Mouse (Mus musculus): ENCODE measurements around the gene Fbxo34. TPM values are rescaled to one million over a fixed set of nuclear protein-coding genes. Genes with fewer than 3 reads are reported as not detected.

Fbxo34 gene
- polyA plus RNA-seq, 1 experiment from 2014 or later: 21.4 TPM

GRCm38 (mm10) chr14:47544286-47544685 is 94.1 kb downstream of the Fbxo34 start:
- Histone ChIP-seq H3K27ac (ENCODE audit: low read length) (no peak overlapping the region), H3K9ac (replicated peaks; ENCODE audit: low read depth, low read length) (no peak overlapping the region)

GRCm38 (mm10) chr14:47544877-47545276 is 94.7 kb downstream of the Fbxo34 start:
- Histone ChIP-seq H3K4me1 (ENCODE audit: control insufficient read depth, insufficient read depth, low read length) (no peaks in the 10 kb centered on the region), H3K9ac (replicated peaks; ENCODE audit: low read depth, low read length) (no peak overlapping the region), H3K27ac (ENCODE audit: low read length) (no peak overlapping the region), H3K27me3 (ENCODE audit: control insufficient read depth, insufficient read depth, low read length) (no peaks in the 10 kb centered on the region), H3K36me3 (ENCODE audit: control insufficient read depth, insufficient read depth, low read length) (peaks cover 39% of the 10 kb centered on the region), H3K9me3 (ENCODE audit: control insufficient read depth, low read depth, low read length) (no peaks in the 10 kb centered on the region), H3K4me2 (replicated peaks; ENCODE audit: low read depth, low read length) (no peak overlapping the region), H3K4me3 (ENCODE audit: low read depth, low read length) (no peak overlapping the region)
- 91% methylated on average over 4 of the region's 4 CpGs for WGBS
- ATAC-seq (ENCODE audit: insufficient number of reproducible peaks, insufficient read depth, low FRiP score, low read depth): no peak

More at GRCm38 (mm10) chr14:47544286-47544685, 94.1 kb downstream of the Fbxo34 start:
- H3K4me3 ChIP-seq (ENCODE audit: low read depth, low read length): no peak overlapping the region
- ATAC-seq (ENCODE audit: insufficient number of reproducible peaks, insufficient read depth, low FRiP score, low read depth): no peak
- no peaks in the 10 kb centered on the region for H3K4me1 ChIP-seq (ENCODE audit: control insufficient read depth, insufficient read depth, low read length)
- WGBS: 88% methylated on average over 5 of the region's 5 CpGs
- H3K36me3 ChIP-seq (ENCODE audit: control insufficient read depth, insufficient read depth, low read length): peaks cover 38% of the 10 kb centered on the region
- H3K27me3 ChIP-seq (ENCODE audit: control insufficient read depth, insufficient read depth, low read length): no peaks in the 10 kb centered on the region
- no peaks in the 10 kb centered on the region for H3K9me3 ChIP-seq (ENCODE audit: control insufficient read depth, low read depth, low read length)
- H3K4me2 ChIP-seq (replicated peaks; ENCODE audit: low read depth, low read length): no peak overlapping the region

- Histone ChIP-seq H3K9me3 (ENCODE audit: control insufficient read depth, low read depth, low read length) (no peaks in the 10 kb centered on the region), H3K4me3 (ENCODE audit: low read depth, low read length) (no peak overlapping the region), H3K36me3 (ENCODE audit: control insufficient read depth, insufficient read depth, low read length) (peaks cover 18% of the 10 kb centered on the region), H3K27ac (ENCODE audit: low read length) (no peak overlapping the region), H3K4me1 (ENCODE audit: control insufficient read depth, insufficient read depth, low read length) (no peaks in the 10 kb centered on the region), H3K9ac (replicated peaks; ENCODE audit: low read depth, low read length) (no peak overlapping the region), H3K4me2 (replicated peaks; ENCODE audit: low read depth, low read length) (no peak overlapping the region), H3K27me3 (ENCODE audit: control insufficient read depth, insufficient read depth, low read length) (no peaks in the 10 kb centered on the region)
- no peak for ATAC-seq (ENCODE audit: insufficient number of reproducible peaks, insufficient read depth, low FRiP score, low read depth)
- WGBS: 89% methylated on average over 6 of the region's 6 CpGs
Measured at GRCm38 (mm10) chr14:47551668-47552067, 101.4 kb downstream of the Fbxo34 start.

- no peak overlapping the region for H3K4me2 ChIP-seq (replicated peaks; ENCODE audit: low read depth, low read length)
- no peaks in the 10 kb centered on the region for H3K27me3 ChIP-seq (ENCODE audit: control insufficient read depth, insufficient read depth, low read length)
- H3K4me1 ChIP-seq (ENCODE audit: control insufficient read depth, insufficient read depth, low read length): no peaks in the 10 kb centered on the region
- no peak for ATAC-seq (ENCODE audit: insufficient number of reproducible peaks, insufficient read depth, low FRiP score, low read depth)
- H3K27ac ChIP-seq (ENCODE audit: low read length): no peak overlapping the region
- WGBS: 93% methylated on average over 2 of the region's 2 CpGs
- no peak overlapping the region for H3K9ac ChIP-seq (replicated peaks; ENCODE audit: low read depth, low read length)
- H3K4me3 ChIP-seq (ENCODE audit: low read depth, low read length): no peak overlapping the region
- no peaks in the 10 kb centered on the region for H3K9me3 ChIP-seq (ENCODE audit: control insufficient read depth, low read depth, low read length)
- peaks cover 12% of the 10 kb centered on the region for H3K36me3 ChIP-seq (ENCODE audit: control insufficient read depth, insufficient read depth, low read length)
Measured at GRCm38 (mm10) chr14:47553380-47553779, 103.2 kb downstream of the Fbxo34 start.

- no peak for ATAC-seq (ENCODE audit: insufficient number of reproducible peaks, insufficient read depth, low FRiP score, low read depth)
- WGBS: 88% methylated on average over 3 of the region's 4 CpGs
- Histone ChIP-seq H3K9me3 (ENCODE audit: control insufficient read depth, low read depth, low read length) (no peaks in the 10 kb centered on the region), H3K4me2 (replicated peaks; ENCODE audit: low read depth, low read length) (no peak overlapping the region), H3K4me1 (ENCODE audit: control insufficient read depth, insufficient read depth, low read length) (no peaks in the 10 kb centered on the region), H3K27ac (ENCODE audit: low read length) (no peak overlapping the region), H3K4me3 (ENCODE audit: low read depth, low read length) (no peak overlapping the region), H3K27me3 (ENCODE audit: control insufficient read depth, insufficient read depth, low read length) (no peaks in the 10 kb centered on the region), H3K9ac (replicated peaks; ENCODE audit: low read depth, low read length) (no peak overlapping the region), H3K36me3 (ENCODE audit: control insufficient read depth, insufficient read depth, low read length) (peaks cover 3% of the 10 kb centered on the region)
Measured at GRCm38 (mm10) chr14:47554236-47554635, 104.0 kb downstream of the Fbxo34 start.

- H3K4me1 ChIP-seq (ENCODE audit: control insufficient read depth, insufficient read depth, low read length): no peaks in the 10 kb centered on the region
- no peak overlapping the region for H3K9ac ChIP-seq (replicated peaks; ENCODE audit: low read depth, low read length)
- no peak overlapping the region for H3K4me3 ChIP-seq (ENCODE audit: low read depth, low read length)
- no peak overlapping the region for H3K4me2 ChIP-seq (replicated peaks; ENCODE audit: low read depth, low read length)
- H3K27ac ChIP-seq (ENCODE audit: low read length): no peak overlapping the region
- WGBS: 98% methylated on average over 5 of the region's 5 CpGs
- H3K9me3 ChIP-seq (ENCODE audit: control insufficient read depth, low read depth, low read length): no peaks in the 10 kb centered on the region
- ATAC-seq (ENCODE audit: insufficient number of reproducible peaks, insufficient read depth, low FRiP score, low read depth): no peak
- H3K27me3 ChIP-seq (ENCODE audit: control insufficient read depth, insufficient read depth, low read length): no peaks in the 10 kb centered on the region
- peaks cover 7% of the 10 kb centered on the region for H3K36me3 ChIP-seq (ENCODE audit: control insufficient read depth, insufficient read depth, low read length)
Measured at GRCm38 (mm10) chr14:47555225-47555624, 105.0 kb downstream of the Fbxo34 start.

GRCm38 (mm10) chr14:47560714-47561113 is 110.5 kb downstream of the Fbxo34 start:
- Histone ChIP-seq H3K4me2 (replicated peaks; ENCODE audit: low read depth, low read length) (no peak overlapping the region), H3K9me3 (ENCODE audit: control insufficient read depth, low read depth, low read length) (no peaks in the 10 kb centered on the region), H3K4me3 (ENCODE audit: low read depth, low read length) (no peak overlapping the region), H3K27ac (ENCODE audit: low read length) (no peak overlapping the region), H3K4me1 (ENCODE audit: control insufficient read depth, insufficient read depth, low read length) (no peaks in the 10 kb centered on the region), H3K9ac (replicated peaks; ENCODE audit: low read depth, low read length) (no peak overlapping the region), H3K36me3 (ENCODE audit: control insufficient read depth, insufficient read depth, low read length) (peaks cover 7% of the 10 kb centered on the region; the same call in 1 of the 2 replicates), H3K27me3 (ENCODE audit: control insufficient read depth, insufficient read depth, low read length) (no peaks in the 10 kb centered on the region)
- WGBS: 74% methylated on average over 2 of the region's 2 CpGs
- ATAC-seq (ENCODE audit: insufficient number of reproducible peaks, insufficient read depth, low FRiP score, low read depth): no peak

- WGBS: 97% methylated on average over 1 of the region's 1 CpGs
- ATAC-seq (ENCODE audit: insufficient number of reproducible peaks, insufficient read depth, low FRiP score, low read depth): no peak
- peaks cover 5% of the 10 kb centered on the region for H3K4me1 ChIP-seq (ENCODE audit: control insufficient read depth, insufficient read depth, low read length)
- H3K9ac ChIP-seq (replicated peaks; ENCODE audit: low read depth, low read length): no peak overlapping the region
- peaks cover 7% of the 10 kb centered on the region; the same call in 1 of the 2 replicates for H3K36me3 ChIP-seq (ENCODE audit: control insufficient read depth, insufficient read depth, low read length)
- no peak overlapping the region for H3K27ac ChIP-seq (ENCODE audit: low read length)
- H3K27me3 ChIP-seq (ENCODE audit: control insufficient read depth, insufficient read depth, low read length): no peaks in the 10 kb centered on the region
- no peak overlapping the region for H3K4me2 ChIP-seq (replicated peaks; ENCODE audit: low read depth, low read length)
- H3K9me3 ChIP-seq (ENCODE audit: control insufficient read depth, low read depth, low read length): no peaks in the 10 kb centered on the region
- H3K4me3 ChIP-seq (ENCODE audit: low read depth, low read length): no peak overlapping the region
Measured at GRCm38 (mm10) chr14:47562530-47562929, 112.3 kb downstream of the Fbxo34 start.

GRCm38 (mm10) chr14:47563106-47563505 is 112.9 kb downstream of the Fbxo34 start:
- Histone ChIP-seq H3K9me3 (ENCODE audit: control insufficient read depth, low read depth, low read length) (no peaks in the 10 kb centered on the region), H3K4me3 (ENCODE audit: low read depth, low read length) (no peak overlapping the region), H3K27me3 (ENCODE audit: control insufficient read depth, insufficient read depth, low read length) (no peaks in the 10 kb centered on the region), H3K36me3 (ENCODE audit: control insufficient read depth, insufficient read depth, low read length) (peaks cover 7% of the 10 kb centered on the region; the same call in 1 of the 2 replicates), H3K4me2 (replicated peaks; ENCODE audit: low read depth, low read length) (no peak overlapping the region), H3K27ac (ENCODE audit: low read length) (no peak overlapping the region), H3K9ac (replicated peaks; ENCODE audit: low read depth, low read length) (no peak overlapping the region), H3K4me1 (ENCODE audit: control insufficient read depth, insufficient read depth, low read length) (peaks cover 5% of the 10 kb centered on the region)
- no peak for ATAC-seq (ENCODE audit: insufficient number of reproducible peaks, insufficient read depth, low FRiP score, low read depth)
- WGBS: 84% methylated on average over 4 of the region's 4 CpGs

Data from stomach, embryonic 14.5 days (tissue).